Mouse (Mus musculus) lung, embryonic 14.5 days (tissue): ENCODE results near the gene Ttk. TPM values are rescaled to one million over a fixed set of nuclear protein-coding genes. Genes with fewer than 3 reads are reported as not detected.

ENCODE experiments used
- ATAC-seq: fragments of 200-750 bp; cut with Nextera tagmentation; 2 replicates; pipeline ENCODE4 v1.8.0; 2017; ENCODE audit warnings: mild to moderate bottlenecking, moderate TSS enrichment, moderate library complexity; ENCODE audit not compliant: insufficient read depth
- DNase-seq: peaks from one replicate; pipeline ENCODE4 v3.0.0-alpha.2; 2015
- H3K27ac ChIP-seq: fragments of 300-500 bp; sonication (generic); 2 replicates; pipeline ENCODE4 v1.5.1; 2014; ENCODE audit warnings: low read depth, mild to moderate bottlenecking, moderate library complexity
- H3K27me3 ChIP-seq: fragments of 300-500 bp; sonication (generic); 2 replicates; pipeline ENCODE4 v1.6.1; 2014; ENCODE audit warnings: low read length, control low read depth; ENCODE audit not compliant: insufficient read depth
- H3K36me3 ChIP-seq: fragments of 300-500 bp; sonication (generic); 2 replicates; pipeline ENCODE4 v1.6.1; 2014; ENCODE audit warnings: control low read depth; ENCODE audit not compliant: insufficient read depth
- H3K4me1 ChIP-seq: fragments of 300-500 bp; sonication (generic); 2 replicates; pipeline ENCODE4 v1.6.1; 2014; ENCODE audit warnings: antibody characterized with exemption, control low read depth; ENCODE audit not compliant: insufficient read depth
- H3K4me2 ChIP-seq: fragments of 300-500 bp; sonication (generic); 2 replicates; pipeline ENCODE4 v1.6.1; 2014; ENCODE audit warnings: mild to moderate bottlenecking
- H3K4me3 ChIP-seq: fragments of 300-500 bp; sonication (generic); 2 replicates; pipeline ENCODE4 v1.5.1; 2014; ENCODE audit warnings: low read depth, low read length
- H3K9ac ChIP-seq: fragments of 300-500 bp; sonication (generic); 2 replicates; pipeline ENCODE4 v1.6.1; 2014
- H3K9me3 ChIP-seq: fragments of 300-500 bp; sonication (generic); 2 replicates; pipeline ENCODE4 v1.6.1; 2016; ENCODE audit warnings: low read depth, low read length, control low read depth
- CTCF ChIP-seq: IDR thresholded peaks from 2 replicates; pipeline ENCODE4 v1.5.1; 2016; ENCODE audit warnings: antibody characterized with exemption, low read depth
- WGBS: fragments of 180-500 bp; shearing (Covaris S2); extraction: QIAGEN DNeasy Blood & Tissue Kit; methylation state at CpG from one replicate; pipeline ENCODE4 v1.1.7; 2014; 5-methylcytosine and 5-hydroxymethylcytosine counted together
- polyA plus RNA-seq: library from polyadenylated mRNA; unstranded; fragments of >200 nt; fragmentation: Nextera tagmentation; extraction: Ambion mirVana; gene quantifications from 2 replicates; pipeline ENCODE4 v1.2.1, GENCODE M21; 2014

Gene Ttk
- polyA plus RNA-seq, 1 experiment from 2014 or later, result 45.1 TPM

GRCm38 (mm10) chr9:83893767-83894330 lies 59.4 kb downstream of the Ttk start:
- no peaks in the 10 kb centered on the region for H3K27me3 ChIP-seq
- ATAC-seq (0 out of 2 replicates have a peak, but pooled peaks have one; percentile 54), DNase-seq (no peak)
- H3K9me3 ChIP-seq, result no peaks in the 10 kb centered on the region
- no peak overlapping the region for H3K4me3 ChIP-seq
- TF ChIP-seq CTCF, result no peak
- WGBS, result 58% methylated on average over 4 of the region's 4 CpGs
- H3K4me2 ChIP-seq, result no peak overlapping the region
- H3K4me1 ChIP-seq, result no peaks in the 10 kb centered on the region
- no peak overlapping the region for H3K27ac ChIP-seq
- no peaks in the 10 kb centered on the region for H3K36me3 ChIP-seq
- no peak overlapping the region for H3K9ac ChIP-seq

GRCm38 (mm10) chr9:83902086-83902485 lies 67.6 kb downstream of the Ttk start:
- TF ChIP-seq CTCF, result no peak
- ATAC-seq (no peak), DNase-seq (no peak)
- Histone ChIP-seq H3K36me3 (no peaks in the 10 kb centered on the region), H3K27me3 (no peaks in the 10 kb centered on the region), H3K9ac (no peak overlapping the region), H3K4me3 (no peak overlapping the region), H3K4me2 (no peak overlapping the region), H3K4me1 (no peaks in the 10 kb centered on the region), H3K9me3 (no peaks in the 10 kb centered on the region), H3K27ac (no peak overlapping the region)
- 73% methylated on average over 2 of the region's 2 CpGs for WGBS

DNA sequence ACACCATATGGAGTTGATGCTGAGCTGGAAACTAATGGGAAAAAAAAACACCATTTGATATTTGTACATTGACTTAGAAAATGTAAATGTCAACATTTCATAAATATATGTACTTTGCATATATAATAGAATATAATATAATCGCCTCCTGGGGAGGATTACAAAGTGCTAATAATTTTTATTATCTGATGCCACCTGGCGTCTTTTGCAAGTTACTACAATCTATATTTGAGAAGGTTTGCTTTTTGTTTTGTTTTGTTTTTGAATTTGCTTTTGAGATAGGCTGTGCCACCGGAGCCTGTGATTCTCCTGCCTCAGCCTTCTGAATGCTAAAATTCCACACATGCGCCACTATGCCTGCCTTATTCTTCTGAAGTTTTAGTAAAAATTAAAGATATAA lies 71.3 kb downstream of the Ttk start:
- Histone ChIP-seq H3K36me3 (no peaks in the 10 kb centered on the region), H3K9me3 (no peaks in the 10 kb centered on the region), H3K4me1 (no peaks in the 10 kb centered on the region), H3K4me3 (no peak overlapping the region), H3K27ac (no peak overlapping the region), H3K9ac (no peak overlapping the region), H3K27me3 (no peaks in the 10 kb centered on the region), H3K4me2 (no peak overlapping the region)
- 0 out of 2 replicates have a peak, but pooled peaks have one; percentile 14 for TF ChIP-seq CTCF
- peak; percentile 61 for DNase-seq
- no peak for ATAC-seq
- WGBS, result 62% methylated on average over 4 of the region's 4 CpGs

- no peak overlapping the region for H3K4me3 ChIP-seq
- no peaks in the 10 kb centered on the region for H3K9me3 ChIP-seq
- WGBS, result 66% methylated on average over 3 of the region's 3 CpGs
- DNase-seq (no peak), ATAC-seq (no peak)
- no peaks in the 10 kb centered on the region for H3K27me3 ChIP-seq
- no peak for TF ChIP-seq CTCF
- H3K27ac ChIP-seq, result no peak overlapping the region
- no peak overlapping the region for H3K9ac ChIP-seq
- no peaks in the 10 kb centered on the region for H3K4me1 ChIP-seq
- no peak overlapping the region for H3K4me2 ChIP-seq
- H3K36me3 ChIP-seq, result no peaks in the 10 kb centered on the region
Observed at GRCm38 (mm10) chr9:83907017-83907416, 72.5 kb downstream of the Ttk start.

DNA sequence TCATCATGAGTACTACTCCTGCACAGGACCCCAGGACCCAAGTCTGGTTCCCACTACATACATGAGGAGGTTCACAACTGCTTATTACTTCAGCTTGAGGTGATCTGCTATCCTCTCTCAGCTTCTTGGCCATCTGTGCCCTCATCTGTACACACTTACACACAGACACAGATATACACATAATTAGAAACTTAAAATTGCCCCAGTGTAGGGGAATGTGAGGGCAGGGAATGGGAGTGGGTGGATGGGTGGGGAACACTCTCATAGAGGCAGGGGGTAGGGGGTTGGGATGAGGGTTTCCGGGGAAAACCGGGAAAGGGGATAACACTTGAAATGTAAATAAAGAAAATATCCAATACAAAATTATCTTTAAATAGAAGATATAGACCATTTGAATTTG lies 75.3 kb downstream of the Ttk start:
- Histone ChIP-seq H3K9ac (no peak overlapping the region), H3K4me1 (no peaks in the 10 kb centered on the region), H3K4me2 (no peak overlapping the region), H3K4me3 (no peak overlapping the region), H3K36me3 (no peaks in the 10 kb centered on the region), H3K27me3 (no peaks in the 10 kb centered on the region), H3K9me3 (no peaks in the 10 kb centered on the region), H3K27ac (no peak overlapping the region)
- WGBS, result 73% methylated on average over 2 of the region's 2 CpGs
- ATAC-seq, result no peak
- TF ChIP-seq CTCF, result no peak
- no peak for DNase-seq

DNA sequence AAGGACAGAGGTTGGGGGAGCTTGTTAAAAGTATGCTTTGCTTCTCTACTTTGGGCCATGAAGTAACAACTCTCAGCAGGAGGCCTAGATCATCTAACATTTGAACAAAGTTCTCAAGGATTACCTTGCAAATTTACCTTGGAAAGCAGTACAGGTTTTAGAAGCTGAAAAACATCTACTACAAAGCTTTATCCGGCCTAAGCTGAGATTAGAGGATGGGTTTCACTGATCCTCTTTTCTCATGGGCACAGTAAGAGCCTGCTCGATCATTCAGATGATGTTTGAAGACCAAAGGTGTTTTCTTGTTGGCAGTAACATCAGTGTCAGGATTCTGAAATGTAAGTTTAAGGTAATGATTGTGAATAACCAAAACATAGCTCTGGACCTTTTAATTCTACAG lies 76.4 kb downstream of the Ttk start:
- no peak for DNase-seq
- Histone ChIP-seq H3K4me3 (no peak overlapping the region), H3K27me3 (no peaks in the 10 kb centered on the region), H3K4me1 (no peaks in the 10 kb centered on the region), H3K36me3 (no peaks in the 10 kb centered on the region), H3K27ac (no peak overlapping the region), H3K4me2 (no peak overlapping the region), H3K9me3 (no peaks in the 10 kb centered on the region), H3K9ac (no peak overlapping the region)
- ATAC-seq, result no peak
- TF ChIP-seq CTCF, result no peak
- 87% methylated on average over 2 of the region's 2 CpGs for WGBS

Other genes starting within 250 kb of the Ttk start
- gene Elovl4, start 28.4 kb upstream of the Ttk start, polyA plus RNA-seq, result 5.4 and 5.5 TPM in 2 replicates
- 47.3 and 47.6 TPM in 2 replicates for gene Bckdhb, start 90.5 kb downstream of the Ttk start, polyA plus RNA-seq